Mouse (Mus musculus) myocyte (in vitro differentiated cells): ENCODE measurements around the gene Apoo. TPM values are rescaled to one million over a fixed set of nuclear protein-coding genes. Genes with fewer than 3 reads are reported as not detected.

Source experiments
- polyA plus RNA-seq: library from polyadenylated mRNA; unstranded; fragments of >200 nt; fragmentation: generic; extraction: Trizol; gene quantifications from one replicate; pipeline ENCODE4 v1.2.1, GENCODE M21; 2012; ENCODE audit warnings: missing spikeins

The Apoo gene
- polyA plus RNA-seq, 1 experiment, result 45.9 TPM

Other genes starting within 250 kb of the Apoo start
- gene Zfx, start 243.4 kb upstream of the Apoo start, polyA plus RNA-seq, result 4.7 TPM
- gene Eif2s3x, start 154.3 kb upstream of the Apoo start, polyA plus RNA-seq, result 53.8 TPM
- gene Klhl15, start 132.5 kb upstream of the Apoo start, polyA plus RNA-seq, result 3.8 TPM
- gene Fam90a1b, start 340 bp upstream of the Apoo start, polyA plus RNA-seq, result not detected
- gene Maged1, start 175.0 kb downstream of the Apoo start, polyA plus RNA-seq, result 361 TPM